Mouse (Mus musculus): ENCODE data around the gene Naif1. TPM values are rescaled to one million over a fixed set of nuclear protein-coding genes. Genes with fewer than 3 reads are reported as not detected.

The Naif1 gene
- polyA plus RNA-seq, 1 experiment from 2014 or later, result 6.0 TPM

DNA sequence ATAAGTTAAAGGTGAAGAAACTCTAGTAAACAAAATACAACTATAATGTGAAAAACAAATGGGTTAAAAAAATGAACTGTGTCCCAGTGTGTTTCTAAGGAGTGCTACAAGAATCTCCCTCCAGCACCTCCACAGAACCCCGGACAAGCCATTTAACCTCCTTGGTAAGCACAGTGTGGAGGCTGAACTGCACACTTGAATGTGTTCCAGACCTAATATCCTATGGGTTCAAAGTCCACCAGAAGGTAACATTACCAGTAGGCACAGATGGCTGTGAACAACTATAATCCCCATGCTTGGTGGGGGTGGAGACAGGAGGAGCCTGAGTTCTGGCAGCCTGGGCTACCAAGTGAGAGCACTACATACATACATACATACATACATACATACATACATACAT lies 9.6 kb upstream of the Naif1 start:
- Histone ChIP-seq H3K27ac (replicated peaks; ENCODE audit: low read depth, low read length) (no peak overlapping the region), H3K4me2 (ENCODE audit: low read depth, low read length) (no peak overlapping the region), H3K9ac (replicated peaks; ENCODE audit: low read length) (no peak overlapping the region), H3K36me3 (replicated peaks; ENCODE audit: control insufficient read depth, insufficient read depth, low read depth, low read length) (no peaks in the 10 kb centered on the region), H3K27me3 (ENCODE audit: control insufficient read depth, insufficient read depth, low read length) (no peaks in the 10 kb centered on the region), H3K4me3 (ENCODE audit: low read depth, low read length) (no peak overlapping the region), H3K4me1 (ENCODE audit: control insufficient read depth, insufficient read depth, low read length) (0 out of 2 replicates have a peak, but pooled peaks cover 2% of the 10 kb centered on the region), H3K9me3 (replicated peaks; ENCODE audit: control insufficient read depth, low read length) (no peaks in the 10 kb centered on the region)
- DNase-seq (ENCODE audit: low spot score), result no peak
- no peak for ATAC-seq (replicated peaks; ENCODE audit: insufficient number of reproducible peaks, low FRiP score, low TSS enrichment, low read depth)
- WGBS, result 86% methylated on average over 1 of the region's 1 CpGs

- Histone ChIP-seq H3K27ac (replicated peaks; ENCODE audit: low read depth, low read length) (no peak overlapping the region), H3K27me3 (ENCODE audit: control insufficient read depth, insufficient read depth, low read length) (no peaks in the 10 kb centered on the region), H3K4me1 (ENCODE audit: control insufficient read depth, insufficient read depth, low read length) (0 out of 2 replicates have a peak, but pooled peaks cover 2% of the 10 kb centered on the region), H3K9ac (replicated peaks; ENCODE audit: low read length) (no peak overlapping the region), H3K9me3 (replicated peaks; ENCODE audit: control insufficient read depth, low read length) (no peaks in the 10 kb centered on the region), H3K36me3 (replicated peaks; ENCODE audit: control insufficient read depth, insufficient read depth, low read depth, low read length) (no peaks in the 10 kb centered on the region), H3K4me2 (ENCODE audit: low read depth, low read length) (no peak overlapping the region), H3K4me3 (ENCODE audit: low read depth, low read length) (no peak overlapping the region)
- DNase-seq (ENCODE audit: low spot score) (no peak), ATAC-seq (replicated peaks; ENCODE audit: insufficient number of reproducible peaks, low FRiP score, low TSS enrichment, low read depth) (no peak)
- 91% methylated on average over 2 of the region's 2 CpGs for WGBS
These were observed 8.7 kb upstream of the Naif1 start for GRCm38 (mm10) chr2:32441550-32441949.

DNA sequence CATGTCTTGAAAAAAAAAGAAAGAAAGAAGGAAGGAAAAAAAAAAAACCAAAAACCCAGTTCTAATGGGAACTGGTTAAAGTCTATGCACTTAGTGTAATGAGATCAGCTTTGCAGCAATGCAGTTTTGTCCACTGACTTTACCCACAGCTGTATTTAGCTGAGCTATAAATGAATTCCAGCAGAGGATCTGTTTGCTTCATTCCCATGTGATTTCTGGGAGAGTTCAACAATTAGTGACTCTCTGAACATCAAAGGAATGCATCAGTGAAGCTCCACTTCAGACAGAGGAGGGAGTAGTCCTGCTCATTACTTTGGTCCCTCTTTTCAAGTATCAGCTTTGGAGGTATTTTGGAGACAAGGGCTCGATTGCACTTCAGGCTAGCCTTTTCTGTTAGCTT lies 4.7 kb upstream of the Naif1 start:
- Histone ChIP-seq H3K27me3 (ENCODE audit: control insufficient read depth, insufficient read depth, low read length) (no peaks in the 10 kb centered on the region), H3K4me3 (ENCODE audit: low read depth, low read length) (no peak overlapping the region), H3K9me3 (replicated peaks; ENCODE audit: control insufficient read depth, low read length) (no peaks in the 10 kb centered on the region), H3K4me2 (ENCODE audit: low read depth, low read length) (no peak overlapping the region), H3K4me1 (ENCODE audit: control insufficient read depth, insufficient read depth, low read length) (no peaks in the 10 kb centered on the region), H3K27ac (replicated peaks; ENCODE audit: low read depth, low read length) (no peak overlapping the region), H3K9ac (replicated peaks; ENCODE audit: low read length) (no peak overlapping the region), H3K36me3 (replicated peaks; ENCODE audit: control insufficient read depth, insufficient read depth, low read depth, low read length) (no peaks in the 10 kb centered on the region)
- DNase-seq (ENCODE audit: low spot score) (no peak), ATAC-seq (replicated peaks; ENCODE audit: insufficient number of reproducible peaks, low FRiP score, low TSS enrichment, low read depth) (no peak)
- WGBS, result 92% methylated on average over 1 of the region's 1 CpGs

DNA sequence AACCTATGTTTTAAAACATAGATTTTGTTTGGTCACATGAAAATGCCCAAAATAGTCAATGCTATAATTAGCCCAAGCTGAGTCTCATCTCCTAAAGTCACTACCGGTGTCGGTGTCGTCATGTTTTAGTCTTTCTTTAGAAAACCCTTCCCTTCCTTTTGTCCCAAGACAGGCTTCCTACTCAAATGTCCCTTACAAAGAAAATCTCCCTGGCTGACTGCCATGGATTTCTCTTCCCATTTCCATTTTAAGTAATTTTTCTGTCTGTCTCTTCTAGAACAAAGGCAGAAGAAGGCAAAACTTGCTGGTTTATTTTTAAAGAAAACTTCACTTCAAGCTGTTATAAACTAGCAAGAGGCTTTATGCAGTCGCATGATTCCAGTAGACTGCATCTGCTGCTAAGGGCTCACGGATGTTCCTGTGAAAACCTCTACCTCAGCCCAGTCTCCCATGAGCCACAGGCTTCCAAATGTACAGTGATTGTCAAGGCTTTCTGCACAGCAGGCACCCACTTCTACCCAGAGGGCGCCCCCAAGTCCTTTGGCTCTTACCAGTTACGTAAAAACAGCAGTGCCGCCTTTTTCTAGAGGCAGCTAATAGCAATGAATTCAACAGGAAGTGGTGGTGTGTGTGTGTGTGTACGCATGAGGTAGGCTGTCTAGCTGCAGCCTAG lies 2.9 kb upstream of the Naif1 start:
- no peaks in the 10 kb centered on the region for H3K9me3 ChIP-seq (replicated peaks; ENCODE audit: control insufficient read depth, low read length)
- no peak for DNase-seq (ENCODE audit: low spot score)
- no peak overlapping the region for H3K4me2 ChIP-seq (ENCODE audit: low read depth, low read length)
- WGBS, result 75% methylated on average over 9 of the region's 9 CpGs
- H3K4me3 ChIP-seq (ENCODE audit: low read depth, low read length), result no peak overlapping the region
- no peak for ATAC-seq (replicated peaks; ENCODE audit: insufficient number of reproducible peaks, low FRiP score, low TSS enrichment, low read depth)
- H3K9ac ChIP-seq (replicated peaks; ENCODE audit: low read length), result 0 out of 2 replicates have a peak overlapping the region, but pooled peaks have one; percentile 18
- H3K27me3 ChIP-seq (ENCODE audit: control insufficient read depth, insufficient read depth, low read length), result no peaks in the 10 kb centered on the region
- H3K27ac ChIP-seq (replicated peaks; ENCODE audit: low read depth, low read length), result no peak overlapping the region
- H3K4me1 ChIP-seq (ENCODE audit: control insufficient read depth, insufficient read depth, low read length), result no peaks in the 10 kb centered on the region
- no peaks in the 10 kb centered on the region for H3K36me3 ChIP-seq (replicated peaks; ENCODE audit: control insufficient read depth, insufficient read depth, low read depth, low read length)

- Histone ChIP-seq H3K4me2 (ENCODE audit: low read depth, low read length) (no peak overlapping the region), H3K27ac (replicated peaks; ENCODE audit: low read depth, low read length) (no peak overlapping the region), H3K4me3 (ENCODE audit: low read depth, low read length) (no peak overlapping the region), H3K9me3 (replicated peaks; ENCODE audit: control insufficient read depth, low read length) (no peaks in the 10 kb centered on the region), H3K9ac (replicated peaks; ENCODE audit: low read length) (no peak overlapping the region), H3K4me1 (ENCODE audit: control insufficient read depth, insufficient read depth, low read length) (no peaks in the 10 kb centered on the region), H3K27me3 (ENCODE audit: control insufficient read depth, insufficient read depth, low read length) (no peaks in the 10 kb centered on the region), H3K36me3 (replicated peaks; ENCODE audit: control insufficient read depth, insufficient read depth, low read depth, low read length) (no peaks in the 10 kb centered on the region)
- DNase-seq (ENCODE audit: low spot score) (no peak), ATAC-seq (replicated peaks; ENCODE audit: insufficient number of reproducible peaks, low FRiP score, low TSS enrichment, low read depth) (no peak)
- WGBS, result 90% methylated on average over 1 of the region's 1 CpGs
These were observed 1.8 kb upstream of the Naif1 start for GRCm38 (mm10) chr2:32448480-32448879.

DNA sequence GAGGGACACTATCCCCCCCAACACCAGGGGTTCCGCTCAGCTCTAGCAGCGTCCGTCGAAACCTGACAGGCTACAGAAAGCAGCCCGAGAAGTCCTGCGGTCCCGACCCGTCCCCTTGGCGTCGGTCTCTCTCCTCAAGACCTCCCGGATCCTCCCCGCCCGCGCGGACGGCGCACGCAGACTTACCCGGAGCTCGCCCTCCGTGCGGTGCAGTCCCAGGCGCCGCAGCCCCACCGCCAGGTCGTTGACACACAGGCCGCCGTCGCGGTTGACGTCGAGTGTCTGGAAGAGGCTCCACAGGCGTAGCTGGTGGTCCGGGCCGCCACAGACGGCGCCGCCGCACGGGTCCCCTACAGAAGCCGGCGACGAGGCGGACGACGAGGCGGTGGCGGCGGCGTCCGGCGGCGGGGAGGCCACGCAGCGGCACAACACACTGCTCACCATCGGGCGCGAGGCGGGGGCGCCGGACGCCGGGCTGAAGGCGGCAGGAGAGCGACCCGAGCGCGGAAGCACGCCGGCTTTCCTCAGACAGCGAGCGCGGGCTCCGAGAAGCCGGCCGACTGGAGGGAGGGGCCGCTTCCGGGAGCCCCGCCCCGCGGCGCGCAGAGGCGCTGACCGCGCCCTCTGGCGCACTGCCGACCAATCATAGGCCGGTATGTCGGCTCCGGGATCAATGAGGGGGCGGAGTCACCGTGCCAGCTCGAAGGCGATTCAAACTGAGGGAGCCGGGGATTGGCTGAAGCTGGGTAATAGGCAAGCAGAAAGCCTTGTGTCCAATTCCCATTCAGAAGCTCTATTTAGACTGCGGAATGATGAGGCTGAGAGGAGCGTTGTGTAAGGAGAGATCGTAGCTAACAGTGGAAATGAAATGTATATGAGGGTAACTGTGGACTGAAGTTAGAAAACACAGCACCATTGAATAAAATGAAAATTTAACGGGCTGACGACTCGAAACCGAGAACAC lies 906 bp downstream of the Naif1 start, which contains the start of gene Slc25a25:
Gene Slc25a25, minus strand, starts transcription at position 565 of the 964 bp plus-strand sequence.
- ATAC-seq (replicated peaks; ENCODE audit: insufficient number of reproducible peaks, low FRiP score, low TSS enrichment, low read depth), result peak; percentile 75
- Histone ChIP-seq H3K4me2 (ENCODE audit: low read depth, low read length) (peak within 1 kb of the TSS; percentile 92), H3K27me3 (ENCODE audit: control insufficient read depth, insufficient read depth, low read length) (no peaks in the 10 kb centered on the region), H3K9ac (replicated peaks; ENCODE audit: low read length) (peak within 1 kb of the TSS; percentile 78), H3K4me3 (ENCODE audit: low read depth, low read length) (peak within 1 kb of the TSS; percentile 86), H3K27ac (replicated peaks; ENCODE audit: low read depth, low read length) (peak within 1 kb of the TSS; percentile 73), H3K4me1 (ENCODE audit: control insufficient read depth, insufficient read depth, low read length) (no peaks in the 10 kb centered on the region), H3K9me3 (replicated peaks; ENCODE audit: control insufficient read depth, low read length) (no peaks in the 10 kb centered on the region), H3K36me3 (replicated peaks; ENCODE audit: control insufficient read depth, insufficient read depth, low read depth, low read length) (no peaks in the 10 kb centered on the region)
- peak; percentile 98 for DNase-seq (ENCODE audit: low spot score)
- WGBS, result under 1% methylated on average over 101 of the region's 103 CpGs

DNA sequence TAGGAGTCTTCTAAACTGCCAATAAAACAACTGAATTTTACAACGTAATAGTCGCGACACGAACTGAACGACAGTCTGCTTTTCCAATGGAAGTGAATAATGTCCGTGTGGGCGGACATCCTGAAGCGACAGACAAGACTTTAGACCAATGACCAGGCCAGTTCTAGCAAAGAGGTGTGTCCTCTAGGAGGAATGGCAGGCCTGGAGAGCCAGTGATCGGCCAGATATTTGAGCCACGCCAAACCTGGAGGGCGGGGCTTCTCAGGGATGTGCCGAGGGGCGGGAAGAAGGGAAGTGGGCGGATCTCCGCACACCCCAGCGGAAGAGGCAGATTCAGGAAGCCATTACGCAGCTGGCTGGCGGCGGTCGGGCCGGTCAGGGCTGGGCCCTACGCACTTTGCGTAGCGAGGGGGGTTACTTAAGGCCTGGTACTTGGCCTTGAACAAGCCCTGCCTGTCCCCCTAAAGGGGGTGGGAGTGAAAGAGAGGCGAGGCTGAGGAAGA lies 1.7 kb downstream of the Naif1 start:
- Histone ChIP-seq H3K4me2 (ENCODE audit: low read depth, low read length) (peak overlapping the region; percentile 92), H3K27ac (replicated peaks; ENCODE audit: low read depth, low read length) (peak overlapping the region; percentile 66; the same call in 1 of the 2 replicates), H3K9ac (replicated peaks; ENCODE audit: low read length) (peak overlapping the region; percentile 33), H3K27me3 (ENCODE audit: control insufficient read depth, insufficient read depth, low read length) (no peaks in the 10 kb centered on the region), H3K4me3 (ENCODE audit: low read depth, low read length) (peak overlapping the region; percentile 86), H3K36me3 (replicated peaks; ENCODE audit: control insufficient read depth, insufficient read depth, low read depth, low read length) (no peaks in the 10 kb centered on the region), H3K9me3 (replicated peaks; ENCODE audit: control insufficient read depth, low read length) (no peaks in the 10 kb centered on the region), H3K4me1 (ENCODE audit: control insufficient read depth, insufficient read depth, low read length) (no peaks in the 10 kb centered on the region)
- peak; percentile 94 for ATAC-seq (replicated peaks; ENCODE audit: insufficient number of reproducible peaks, low FRiP score, low TSS enrichment, low read depth)
- under 1% methylated on average over 25 of the region's 25 CpGs for WGBS
- peak; percentile 99 for DNase-seq (ENCODE audit: low spot score)

All from embryonic facial prominence, embryonic 11.5 days (tissue).